Mouse (Mus musculus): ENCODE results near the gene Trex1.

The Trex1 gene

GRCm38 (mm10) chr9:109084922-109085321, 25.4 kb upstream of the Trex1 start:
- no peak for DNase-seq

- peak; percentile 87 for DNase-seq
Observed at GRCm38 (mm10) chr9:109082124-109082800, 22.7 kb upstream of the Trex1 start, which contains the start of the genes Ccdc51 and Tma7. TSS of gene Ccdc51 (plus strand) at chr9:109082493. TSS of gene Tma7 (minus strand) at chr9:109082587.

GRCm38 (mm10) chr9:109081749-109082123, 22.2 kb upstream of the Trex1 start:
- DNase-seq, result no peak

- DNase-seq, result no peak
Observed at GRCm38 (mm10) chr9:109080516-109080915, 21.0 kb upstream of the Trex1 start.

- DNase-seq, result peak; percentile 91
Observed at GRCm38 (mm10) chr9:109073661-109074573, 14.4 kb upstream of the Trex1 start, which contains the start of gene Atrip. TSS of gene Atrip (minus strand) at chr9:109074124.

- no peak for DNase-seq
Observed at GRCm38 (mm10) chr9:109068095-109068735, 8.7 kb upstream of the Trex1 start.

- DNase-seq, result peak; percentile 8
Observed at GRCm38 (mm10) chr9:109060898-109061295, 1.4 kb upstream of the Trex1 start.

GRCm38 (mm10) chr9:109060184-109060897, 807 bp upstream of the Trex1 start:
- peak; percentile 53 for DNase-seq

GRCm38 (mm10) chr9:109058006-109058765, 1.3 kb downstream of the Trex1 start:
- no peak for DNase-seq

- DNase-seq, result no peak
Observed at GRCm38 (mm10) chr9:109057543-109057942, 2.0 kb downstream of the Trex1 start.

- no peak for DNase-seq
Observed at GRCm38 (mm10) chr9:109056916-109057315, 2.6 kb downstream of the Trex1 start.

- DNase-seq, result no peak
Observed at GRCm38 (mm10) chr9:109056081-109056690, 3.3 kb downstream of the Trex1 start.

GRCm38 (mm10) chr9:109055271-109056030, 4.1 kb downstream of the Trex1 start:
- peak; percentile 54 for DNase-seq

GRCm38 (mm10) chr9:109054712-109055111, 4.8 kb downstream of the Trex1 start:
- peak; percentile 66 for DNase-seq

- no peak for DNase-seq
Observed at GRCm38 (mm10) chr9:109053851-109054250, 5.7 kb downstream of the Trex1 start.

- DNase-seq, result no peak
Observed at GRCm38 (mm10) chr9:109053366-109053765, 6.2 kb downstream of the Trex1 start.

GRCm38 (mm10) chr9:109052490-109053260, 6.9 kb downstream of the Trex1 start:
- DNase-seq, result no peak

GRCm38 (mm10) chr9:109051651-109052489, 7.7 kb downstream of the Trex1 start:
- DNase-seq, result no peak

- DNase-seq, result no peak
Observed at GRCm38 (mm10) chr9:109051011-109051501, 8.5 kb downstream of the Trex1 start.

Measured in cerebellum, adult 11-12 months (tissue).